Mouse (Mus musculus) neutrophil, adult 5-6 weeks (primary cell): ENCODE measurements around the gene Tmtc1. TPM values are rescaled to one million over a fixed set of nuclear protein-coding genes. Genes with fewer than 3 reads are reported as not detected.

Experiments
- ATAC-seq: fragments of 151-379, 151-347 bp; 2 replicates; pipeline ENCODE4 v1.8.0; 2017; ENCODE audit warnings: mild to moderate bottlenecking, moderate TSS enrichment; ENCODE audit not compliant: insufficient number of reproducible peaks, poor library complexity, low FRiP score, severe bottlenecking; ENCODE audit errors: extremely low read depth
- total RNA-seq: library from RNA; stranded (forward); fragments of 200-1000 nt; gene quantifications from 2 replicates; pipeline ENCODE4 v1.2.3, GENCODE M21; 2017

Tmtc1 gene
- 0.12 TPM in 2 replicates for total RNA-seq

DNA sequence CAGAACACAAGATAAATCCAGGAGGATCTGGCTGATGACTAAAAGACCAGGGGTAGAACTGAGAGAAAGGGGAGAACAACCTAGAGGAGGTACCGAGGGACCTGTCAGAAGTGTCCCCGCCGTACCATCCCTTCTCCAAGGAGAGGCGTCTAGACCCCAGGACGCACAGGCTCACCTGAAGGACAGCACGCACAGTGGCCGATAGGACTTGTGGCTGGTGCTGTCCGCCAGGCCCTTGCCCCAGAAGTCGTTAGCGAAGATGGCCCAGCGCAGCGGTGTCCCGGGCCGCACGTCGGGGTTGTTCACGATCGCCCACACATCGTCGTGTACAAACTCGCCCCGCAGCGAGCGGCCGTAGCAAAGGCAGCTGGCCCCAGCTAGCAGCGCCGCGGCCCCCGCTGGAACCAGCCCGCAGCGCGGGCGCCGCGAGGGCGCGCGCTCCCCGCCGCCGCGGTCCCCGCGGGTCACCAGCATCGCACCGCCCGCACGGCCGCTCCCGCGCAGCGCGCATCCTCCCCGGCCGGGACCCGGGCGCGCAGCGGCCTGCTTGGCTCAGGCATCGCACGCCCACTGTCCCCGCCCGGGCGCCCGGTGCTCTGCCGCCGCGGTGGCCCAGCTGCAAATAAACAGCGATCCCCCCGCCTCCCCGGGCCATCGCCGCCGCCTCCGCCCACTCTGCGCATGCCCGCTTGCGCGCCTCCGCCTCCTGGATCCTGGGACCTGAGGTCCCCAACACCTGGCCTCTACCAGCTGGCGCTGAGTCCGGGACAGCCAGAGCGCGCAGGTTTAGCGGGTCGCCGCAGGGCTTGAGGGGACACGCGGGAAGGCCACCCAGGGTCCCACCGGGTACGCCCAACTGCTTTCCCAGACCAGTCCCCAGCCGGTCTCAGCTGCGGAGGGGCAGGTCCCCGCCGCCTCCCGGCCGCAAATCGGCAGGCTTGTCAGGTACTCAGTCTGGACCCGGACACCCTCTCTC is at the start of gene Tmtc1:
TSS of gene Tmtc1 (minus strand) at position 664 of the 976 bp plus-strand sequence.
- ATAC-seq = no peak

- ATAC-seq = no peak
Measured at GRCm38 (mm10) chr6:148491849-148492248, 47.7 kb upstream of the Tmtc1 start.

DNA sequence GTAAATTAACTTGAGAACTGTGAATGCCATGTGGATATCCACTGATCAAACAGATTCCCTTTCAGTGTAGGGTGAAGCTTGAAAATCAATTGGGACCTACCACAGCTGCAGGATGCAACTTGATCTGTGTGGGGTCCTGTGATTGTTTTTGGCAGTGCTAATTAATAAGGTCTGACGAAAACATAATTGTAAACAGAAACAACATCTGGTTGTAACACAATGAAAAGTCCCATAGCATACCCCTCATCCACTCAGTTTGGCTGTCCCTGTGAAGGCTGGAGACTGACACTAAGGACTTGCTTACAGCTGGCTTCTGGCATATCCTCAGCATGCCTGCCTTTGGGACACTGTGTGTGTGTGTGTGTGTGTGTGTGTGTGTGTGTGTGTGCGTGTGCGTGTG is 42.6 kb upstream of the Tmtc1 start:
- ATAC-seq = no peak

DNA sequence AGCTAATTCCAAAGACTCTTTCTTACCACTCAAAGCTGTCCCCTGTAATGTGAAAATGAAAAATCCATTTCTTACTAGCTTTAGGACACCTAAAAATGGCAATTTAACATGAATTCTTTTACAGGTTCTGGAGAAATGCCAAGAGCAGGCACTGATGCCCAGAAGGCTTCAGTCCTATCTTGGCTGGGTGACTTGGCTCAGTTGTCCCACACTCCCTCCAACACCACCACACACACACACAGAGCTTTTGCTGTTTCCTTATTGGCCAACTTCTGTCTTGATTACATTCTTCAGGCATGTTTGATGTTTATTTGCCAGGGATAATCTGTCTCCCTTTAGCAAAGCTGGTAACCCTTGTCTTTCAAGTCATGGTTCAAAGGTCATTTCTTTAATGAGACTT is 37.7 kb upstream of the Tmtc1 start:
- ATAC-seq = no peak

DNA sequence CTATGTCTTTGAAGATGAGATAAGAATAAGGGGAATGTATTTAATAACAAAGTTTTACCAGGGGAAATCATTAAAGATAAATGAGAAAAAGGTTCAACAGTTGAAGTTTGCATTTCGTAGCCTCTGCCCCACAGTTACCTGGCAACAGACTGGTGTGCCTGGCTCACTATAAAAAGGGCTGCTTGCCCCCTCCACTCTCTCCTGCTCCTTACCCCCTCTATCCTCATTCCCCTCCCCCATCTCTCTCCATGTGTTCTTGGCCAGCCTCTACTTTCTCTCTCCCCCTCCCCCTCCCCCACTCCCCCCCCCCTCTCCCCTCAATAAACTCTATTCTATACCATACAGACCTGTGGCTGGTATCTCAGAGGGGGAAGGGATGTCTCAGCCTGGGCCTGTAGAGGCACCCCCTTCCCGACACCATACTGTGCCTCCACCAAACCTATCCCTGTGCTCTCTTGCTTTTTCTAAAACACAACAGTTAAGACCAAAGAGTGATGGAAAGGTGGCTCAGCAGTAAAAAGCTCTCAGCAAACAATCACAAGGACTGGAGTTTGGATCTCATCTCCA is 35.6 kb upstream of the Tmtc1 start:
- ATAC-seq = no peak

DNA sequence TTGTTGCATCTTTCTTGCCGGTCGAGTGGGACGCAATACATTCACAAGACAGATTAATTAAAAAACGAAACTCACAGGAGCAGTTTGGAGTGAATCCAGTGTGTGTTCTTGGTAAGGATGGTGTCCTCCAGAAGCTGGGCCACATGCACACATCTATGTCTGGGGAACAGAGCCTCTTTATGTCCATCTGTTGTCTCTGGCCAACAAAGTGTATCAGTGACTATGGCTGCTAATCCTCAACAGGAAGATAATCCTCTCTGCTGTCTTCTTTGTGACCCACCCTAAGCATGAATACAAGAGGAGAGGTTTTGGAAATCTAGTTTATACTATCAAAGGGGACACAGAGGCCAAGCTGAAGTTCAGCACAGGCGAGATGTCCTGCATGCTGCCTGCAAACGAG is 34.2 kb upstream of the Tmtc1 start:
- no peak for ATAC-seq

GRCm38 (mm10) chr6:148472289-148472688 is 28.1 kb upstream of the Tmtc1 start:
- no peak for ATAC-seq

DNA sequence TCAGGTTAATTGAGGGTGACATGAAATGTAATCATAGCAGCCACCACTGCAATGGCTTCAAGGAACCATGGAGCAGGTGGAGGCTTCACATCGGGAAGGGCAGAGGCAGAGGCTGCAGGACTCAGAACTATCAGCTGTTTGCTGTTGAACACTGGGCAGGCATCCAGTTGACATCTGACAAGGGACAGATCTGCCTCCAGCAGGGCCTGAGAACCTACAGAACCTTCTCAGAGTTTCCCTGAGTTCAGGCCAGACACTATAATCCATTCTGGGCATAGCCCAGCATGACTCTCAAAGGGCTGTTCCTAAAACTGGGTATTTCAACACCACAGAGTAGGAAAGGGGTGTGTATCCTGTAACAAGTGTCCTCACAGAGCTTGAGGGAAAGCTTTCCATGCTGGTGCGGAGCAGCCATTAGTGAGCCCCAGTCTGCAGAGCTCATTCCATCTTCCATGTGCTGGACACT is 23.8 kb upstream of the Tmtc1 start:
- ATAC-seq = no peak

GRCm38 (mm10) chr6:148467170-148467921 is 23.2 kb upstream of the Tmtc1 start:
- ATAC-seq = no peak

DNA sequence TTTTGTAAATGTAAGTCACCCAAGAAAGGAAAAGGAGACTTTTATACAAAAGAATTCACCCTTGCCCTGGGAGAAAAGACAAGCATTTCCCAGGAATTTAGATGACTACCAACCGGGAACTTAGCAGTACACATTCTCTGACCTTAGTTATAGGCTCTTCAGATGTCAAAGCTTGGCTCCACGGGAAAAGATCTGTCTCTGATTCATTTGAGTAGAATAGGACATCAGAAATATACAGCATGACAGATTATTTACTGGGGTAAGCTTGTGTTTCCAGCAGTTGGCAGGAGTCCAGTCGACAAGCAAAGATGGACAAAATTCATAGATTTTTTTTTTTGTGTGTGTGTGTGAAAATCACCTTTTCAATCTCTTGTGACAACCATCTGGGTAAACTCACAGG is 15.4 kb upstream of the Tmtc1 start:
- no peak for ATAC-seq

- ATAC-seq = no peak
Measured at GRCm38 (mm10) chr6:148455470-148455869, 11.3 kb upstream of the Tmtc1 start.

DNA sequence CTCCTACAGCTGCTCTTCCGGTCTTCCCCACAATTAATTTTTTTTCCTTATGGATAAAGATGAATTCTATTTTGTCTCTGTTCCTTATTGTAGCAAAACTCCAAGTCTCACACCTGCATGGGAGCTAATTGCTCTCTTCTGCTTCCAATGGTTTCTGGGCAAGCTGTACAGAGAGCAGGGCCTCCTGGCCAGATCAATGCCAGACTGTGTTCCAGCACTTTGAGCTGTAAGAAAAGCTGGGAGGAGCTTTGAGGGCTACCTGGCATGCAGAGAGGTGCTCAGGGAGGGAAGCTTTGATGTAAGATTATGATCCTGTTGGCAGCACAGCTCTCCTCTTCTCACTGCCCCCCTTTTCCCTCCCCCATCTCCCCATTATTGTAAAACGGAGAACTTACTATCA is 10.6 kb upstream of the Tmtc1 start:
- no peak for ATAC-seq

DNA sequence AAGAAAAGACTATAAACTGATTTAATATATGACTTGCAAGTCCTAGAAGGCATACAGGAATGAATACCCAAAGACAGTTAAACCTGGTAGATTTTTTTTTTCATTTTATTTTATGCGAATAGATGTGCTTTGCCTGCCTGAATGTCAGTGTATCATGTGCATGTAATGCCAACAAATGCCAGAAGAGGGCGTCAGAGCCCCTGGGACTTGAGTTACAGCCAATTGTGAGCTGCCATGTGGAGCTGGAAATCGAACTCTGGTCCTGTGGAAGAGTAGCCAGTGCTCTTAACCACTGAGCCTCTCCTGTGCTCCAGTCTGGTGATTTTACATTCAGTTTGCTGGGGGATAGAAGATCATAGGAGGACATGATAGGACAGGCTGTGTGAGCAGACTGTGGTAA is 4.0 kb upstream of the Tmtc1 start:
- no peak for ATAC-seq

DNA sequence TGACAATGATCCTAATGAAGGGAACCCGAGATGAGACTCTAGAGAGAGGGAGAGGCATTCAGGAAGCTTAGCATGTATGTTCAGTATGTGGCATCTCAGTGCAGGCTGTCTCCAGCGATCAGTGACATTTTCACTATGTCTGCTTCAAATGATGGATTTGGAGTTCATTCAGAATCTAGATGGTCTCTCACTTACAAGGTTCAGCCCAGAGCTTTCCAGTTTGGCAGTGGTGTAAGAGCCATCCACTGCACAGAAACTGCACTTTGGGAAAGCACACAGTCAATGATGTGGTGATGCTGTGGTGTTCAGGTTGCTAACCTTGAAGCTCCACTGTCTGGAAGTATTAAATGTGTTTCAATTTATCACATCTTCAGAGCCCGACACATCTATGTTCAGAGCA is 1.9 kb upstream of the Tmtc1 start:
- ATAC-seq = no peak

DNA sequence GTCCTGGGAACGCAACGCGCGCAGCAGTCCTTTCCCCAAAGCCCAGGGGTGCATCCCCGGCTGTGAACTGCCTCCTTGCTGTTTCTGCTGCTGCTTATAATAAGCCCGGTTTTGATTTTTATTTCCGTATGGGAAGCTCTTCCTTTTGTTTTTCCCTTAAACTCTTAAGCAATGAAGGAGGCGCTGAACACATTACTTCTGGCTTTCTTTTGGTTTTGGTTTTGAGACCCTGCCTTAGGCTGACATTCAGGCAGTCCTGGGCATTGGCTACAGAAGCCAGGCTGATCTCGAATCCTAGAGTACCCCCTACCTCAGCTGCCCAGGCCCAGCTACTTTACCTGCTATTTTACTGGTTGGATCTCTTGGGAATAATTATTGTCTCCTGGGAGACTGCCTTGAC is 607 bp upstream of the Tmtc1 start:
- ATAC-seq = no peak

GRCm38 (mm10) chr6:148443291-148443725 is 881 bp downstream of the Tmtc1 start:
- no peak for ATAC-seq

- no peak for ATAC-seq
Measured at GRCm38 (mm10) chr6:148442671-148443290, 1.4 kb downstream of the Tmtc1 start.

DNA sequence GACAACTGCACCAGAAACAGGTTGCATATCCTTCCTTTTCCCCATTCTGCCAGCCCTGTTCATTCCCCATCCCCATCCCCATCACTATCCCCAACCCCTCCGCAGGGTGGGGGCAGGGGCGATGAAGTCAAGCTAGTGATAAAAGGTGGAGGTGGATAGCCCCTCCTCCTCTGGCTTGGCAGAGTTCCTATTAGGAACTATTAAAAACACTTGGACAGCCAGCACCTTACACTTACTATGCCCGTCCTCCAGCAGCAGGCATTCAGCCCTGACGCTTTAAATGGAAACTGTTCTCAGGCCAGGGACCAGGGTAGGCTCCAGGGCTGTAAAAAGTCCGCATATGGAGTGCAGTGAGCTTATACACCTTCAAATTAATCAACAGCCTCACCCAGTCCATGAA is 2.3 kb downstream of the Tmtc1 start:
- no peak for ATAC-seq

- no peak for ATAC-seq
Measured at GRCm38 (mm10) chr6:148439101-148439500, 5.1 kb downstream of the Tmtc1 start.
